Mouse (Mus musculus) stomach, postnatal 0 days (tissue): ENCODE data around the gene Phf5a. TPM values are rescaled to one million over a fixed set of nuclear protein-coding genes. Genes with fewer than 3 reads are reported as not detected.

Experiments
- ATAC-seq: fragments of 200-750 bp; cut with Nextera tagmentation; 2 replicates; pipeline ENCODE4 v1.8.0; 2017; ENCODE audit not compliant: low FRiP score, low TSS enrichment
- DNase-seq: peaks from one replicate; pipeline ENCODE4 v3.0.0-alpha.2; 2016; ENCODE audit warnings: low spot score
- H3K27ac ChIP-seq: fragments of 300-500 bp; sonication (generic); replicated peaks from 2 replicates; pipeline ENCODE4 v1.5.1; 2014; ENCODE audit warnings: mild to moderate bottlenecking, control low read depth
- H3K27me3 ChIP-seq: fragments of 300-500 bp; sonication (generic); 2 replicates; pipeline ENCODE4 v1.6.1; 2014; ENCODE audit warnings: low read length; ENCODE audit not compliant: control insufficient read depth, insufficient read depth
- H3K36me3 ChIP-seq: fragments of 300-500 bp; sonication (generic); 2 replicates; pipeline ENCODE4 v1.6.1; 2014; ENCODE audit warnings: low read length, mixed read lengths; ENCODE audit not compliant: control insufficient read depth, insufficient read depth
- H3K4me1 ChIP-seq: fragments of 300-500 bp; sonication (generic); replicated peaks from 2 replicates; pipeline ENCODE4 v1.6.1; 2014; ENCODE audit warnings: antibody characterized with exemption; ENCODE audit not compliant: control insufficient read depth, insufficient read depth
- H3K4me2 ChIP-seq: fragments of 300-500 bp; sonication (generic); replicated peaks from 2 replicates; pipeline ENCODE4 v1.6.1; 2014; ENCODE audit warnings: low read depth, mild to moderate bottlenecking, control low read depth, moderate library complexity
- H3K4me3 ChIP-seq: fragments of 300-500 bp; sonication (generic); 2 replicates; pipeline ENCODE4 v1.5.1; 2014; ENCODE audit warnings: low read depth, low read length, control low read depth
- H3K9ac ChIP-seq: fragments of 300-500 bp; sonication (generic); 2 replicates; pipeline ENCODE4 v1.6.1; 2014; ENCODE audit warnings: mild to moderate bottlenecking, low read length, control low read depth, mixed read lengths
- H3K9me3 ChIP-seq: fragments of 300-500 bp; sonication (generic); 2 replicates; pipeline ENCODE4 v1.6.1; 2016; ENCODE audit warnings: low read length; ENCODE audit not compliant: control insufficient read depth
- CTCF ChIP-seq: IDR thresholded peaks from 2 replicates; pipeline ENCODE4 v1.5.1; 2016; ENCODE audit warnings: antibody characterized with exemption, low read depth, mild to moderate bottlenecking, moderate library complexity
- EP300 ChIP-seq: optimal IDR thresholded peaks from 2 replicates; pipeline ENCODE3; 2016; ENCODE audit warnings: antibody characterized with exemption
- WGBS: fragments of 180-500 bp; shearing (Covaris S2); extraction: QIAGEN DNeasy Blood & Tissue Kit; methylation state at CpG from one replicate; pipeline ENCODE4 v1.1.7; 2014; 5-methylcytosine and 5-hydroxymethylcytosine counted together
- polyA plus RNA-seq: library from polyadenylated mRNA; unstranded; fragments of >200 nt; fragmentation: Nextera tagmentation; extraction: Ambion mirVana; gene quantifications from 2 replicates; pipeline ENCODE4 v1.2.1, GENCODE M21; 2015

Gene Phf5a
- polyA plus RNA-seq, 1 experiment from 2014 or later, result 75.8 TPM

GRCm38 (mm10) chr15:81859330-81860255 lies 12.1 kb downstream of the Phf5a start:
- TF ChIP-seq EP300 (peak; percentile 79), CTCF (no peak)
- no peaks in the 10 kb centered on the region for H3K9me3 ChIP-seq
- DNase-seq (peak; percentile 89), ATAC-seq (peak; percentile 79)
- peak overlapping the region; percentile 94 for H3K9ac ChIP-seq
- 0 out of 2 replicates have a peak, but pooled peaks cover 4% of the 10 kb centered on the region for H3K36me3 ChIP-seq
- H3K4me1 ChIP-seq, result no peaks in the 10 kb centered on the region; the same call in 1 of the 2 replicates
- peak overlapping the region; percentile 60 for H3K4me2 ChIP-seq
- under 1% methylated on average over 39 of the region's 39 CpGs for WGBS
- H3K4me3 ChIP-seq, result peak overlapping the region; percentile 84
- H3K27ac ChIP-seq, result peak overlapping the region; percentile 98
- H3K27me3 ChIP-seq, result no peaks in the 10 kb centered on the region

DNA sequence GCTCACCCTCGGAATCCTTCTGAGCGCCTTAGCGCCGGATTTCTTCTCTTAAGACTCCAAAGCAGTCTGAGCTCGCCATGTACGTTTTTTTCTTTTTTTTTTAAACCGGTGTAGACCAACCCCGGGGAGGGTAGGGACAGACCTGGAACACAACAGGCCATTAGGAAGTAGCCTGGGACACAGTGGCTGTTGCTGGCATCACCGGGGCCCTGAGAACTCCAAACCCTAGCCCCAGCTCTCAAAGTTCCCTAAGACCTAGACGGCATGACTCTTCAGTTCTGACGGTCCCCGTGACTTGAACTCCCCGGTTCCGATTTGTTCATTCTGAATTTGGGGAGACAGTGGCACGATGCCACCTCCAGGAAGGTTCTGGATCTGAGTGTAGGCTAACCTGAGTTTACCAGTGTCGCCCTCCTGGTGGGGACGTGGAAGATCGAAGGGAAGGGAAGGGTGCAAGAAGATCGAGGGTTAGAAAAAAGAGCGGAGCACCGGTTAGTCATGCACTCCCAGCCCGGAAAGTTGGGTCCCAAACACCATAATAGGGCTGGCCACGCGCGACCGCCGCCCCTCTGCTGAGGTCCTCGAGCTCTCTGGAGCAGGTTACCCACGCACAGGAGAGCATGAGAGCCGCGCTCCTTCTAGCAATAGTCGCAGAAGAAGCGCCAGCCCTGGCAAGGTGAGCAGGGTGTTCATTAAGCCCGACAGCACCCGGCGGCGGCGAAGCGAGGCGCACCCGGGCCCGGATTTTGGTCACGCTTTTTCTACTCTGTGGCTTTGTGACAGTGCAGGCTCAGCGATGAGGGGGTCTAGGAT lies 13.0 kb downstream of the Phf5a start, which contains the start of gene Tob2:
Gene Tob2 (minus strand): TSS at position 280 of the 813 bp plus-strand sequence.
- peak within 1 kb of the TSS; percentile 98 for H3K27ac ChIP-seq
- H3K36me3 ChIP-seq, result no peaks in the 10 kb centered on the region
- H3K4me3 ChIP-seq, result peak within 1 kb of the TSS; percentile 84
- peak within 1 kb of the TSS; percentile 60 for H3K4me2 ChIP-seq
- H3K4me1 ChIP-seq, result no peaks in the 10 kb centered on the region; the same call in 1 of the 2 replicates
- peak; percentile 13 for ATAC-seq
- TF ChIP-seq EP300 (peak; percentile 49), CTCF (peak; percentile 43)
- no peaks in the 10 kb centered on the region for H3K27me3 ChIP-seq
- peak within 1 kb of the TSS; percentile 94 for H3K9ac ChIP-seq
- WGBS, result under 1% methylated on average over 44 of the region's 44 CpGs
- no peaks in the 10 kb centered on the region for H3K9me3 ChIP-seq
- peak; percentile 63 for DNase-seq

DNA sequence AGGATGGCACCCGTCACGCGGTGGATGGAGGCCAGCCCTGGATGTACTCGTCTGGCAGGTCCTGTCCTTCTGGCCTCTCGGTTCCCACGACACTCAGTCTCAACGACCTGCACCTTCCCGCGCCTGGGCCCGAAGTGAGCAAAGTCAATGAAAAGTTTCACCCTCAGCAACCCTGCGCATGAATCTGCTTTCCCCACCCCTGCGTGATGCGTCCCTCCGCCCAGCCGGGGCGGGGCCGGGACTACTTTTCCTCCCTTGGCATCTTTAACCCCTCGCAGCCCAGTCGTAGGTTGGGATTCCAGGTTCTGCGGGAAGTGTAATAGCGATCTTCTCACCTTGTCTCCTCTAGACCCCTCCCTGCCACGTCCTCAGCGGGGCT lies 13.6 kb downstream of the Phf5a start:
- no peaks in the 10 kb centered on the region for H3K36me3 ChIP-seq
- WGBS, result under 1% methylated on average over 23 of the region's 23 CpGs
- H3K27ac ChIP-seq, result peak overlapping the region; percentile 98
- H3K4me3 ChIP-seq, result peak overlapping the region; percentile 84
- no peaks in the 10 kb centered on the region for H3K9me3 ChIP-seq
- no peaks in the 10 kb centered on the region; the same call in 1 of the 2 replicates for H3K4me1 ChIP-seq
- H3K9ac ChIP-seq, result peak overlapping the region; percentile 94
- peak overlapping the region; percentile 60 for H3K4me2 ChIP-seq
- TF ChIP-seq EP300 (peak; percentile 91), CTCF (no peak)
- peak; percentile 19 for ATAC-seq
- H3K27me3 ChIP-seq, result no peaks in the 10 kb centered on the region
- DNase-seq, result peak; percentile 93

DNA sequence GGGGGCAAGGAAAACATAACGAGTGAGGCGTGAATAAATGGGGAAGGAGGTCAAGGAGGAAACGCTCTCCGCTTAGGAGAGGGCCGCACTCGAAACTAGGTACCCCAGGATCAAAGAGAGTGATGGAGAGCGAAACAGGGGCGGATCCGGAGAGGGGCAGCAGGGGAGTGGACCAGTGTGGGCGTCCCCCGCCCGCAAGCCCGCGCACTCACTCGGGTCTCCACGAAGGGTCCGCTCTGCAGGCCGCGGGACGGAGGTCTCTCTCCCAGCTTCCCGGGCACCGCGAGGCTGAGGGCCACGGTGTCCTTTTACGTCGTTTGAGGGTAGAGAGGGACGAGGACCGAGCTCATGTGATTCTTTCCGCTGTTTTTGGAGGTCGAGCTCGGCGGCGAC lies 14.0 kb downstream of the Phf5a start:
- Histone ChIP-seq H3K9me3 (no peaks in the 10 kb centered on the region), H3K4me1 (no peaks in the 10 kb centered on the region; the same call in 1 of the 2 replicates), H3K9ac (peak overlapping the region; percentile 94), H3K4me3 (peak overlapping the region; percentile 84), H3K4me2 (peak overlapping the region; percentile 60), H3K36me3 (no peaks in the 10 kb centered on the region), H3K27ac (peak overlapping the region; percentile 98), H3K27me3 (no peaks in the 10 kb centered on the region)
- TF ChIP-seq EP300 (no peak), CTCF (no peak)
- under 1% methylated on average over 33 of the region's 33 CpGs for whole genome bisulfite sequencing
- no peak for DNase-seq
- peak; percentile 5; the same call in 1 of the 2 replicates for ATAC-seq

DNA sequence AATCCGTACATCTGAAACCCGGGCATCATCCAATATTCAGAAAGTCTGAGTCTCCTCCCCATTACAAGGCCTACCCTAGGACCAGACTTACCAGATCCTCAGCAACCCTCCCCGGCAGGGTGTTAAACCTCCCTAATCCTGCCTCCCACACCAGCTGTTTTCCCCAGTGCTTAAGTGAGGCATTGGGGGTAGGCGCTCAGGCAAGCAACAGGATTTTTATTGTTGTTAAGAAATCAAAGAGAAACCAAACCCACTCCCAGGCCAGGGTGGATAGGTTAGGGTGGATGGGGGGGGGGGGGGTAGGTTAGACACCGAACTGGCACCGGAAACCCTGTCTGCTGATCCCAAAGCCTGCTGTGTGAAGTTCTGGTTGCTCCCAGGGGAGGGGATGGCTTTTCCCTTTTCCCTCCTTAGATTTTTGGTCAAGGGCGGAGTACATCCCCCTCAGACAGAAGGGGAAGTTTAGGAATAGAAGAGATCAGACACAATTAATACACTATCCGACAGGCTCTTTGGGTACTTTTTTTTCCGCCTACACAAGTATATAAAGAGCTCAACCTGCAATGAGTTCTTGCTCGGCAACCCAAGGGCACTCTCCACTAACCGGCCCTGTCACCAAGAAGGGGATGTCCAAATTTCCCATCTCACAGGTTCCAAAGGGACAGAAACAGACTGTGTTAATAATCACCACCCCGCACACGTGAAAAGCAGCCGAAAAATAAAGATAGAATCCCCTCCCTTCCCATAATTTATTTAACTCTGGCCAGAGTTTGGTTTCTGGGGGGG lies 14.6 kb downstream of the Phf5a start:
- Histone ChIP-seq H3K36me3 (no peaks in the 10 kb centered on the region), H3K9me3 (no peaks in the 10 kb centered on the region), H3K27me3 (no peaks in the 10 kb centered on the region), H3K9ac (peak overlapping the region; percentile 94), H3K4me2 (peak overlapping the region; percentile 60), H3K4me3 (peak overlapping the region; percentile 84), H3K27ac (peak overlapping the region; percentile 98), H3K4me1 (no peaks in the 10 kb centered on the region; the same call in 1 of the 2 replicates)
- DNase-seq, result no peak
- no peak for TF ChIP-seq EP300
- TF ChIP-seq CTCF, result no peak
- no peak for ATAC-seq
- WGBS, result 1% methylated on average over 14 of the region's 14 CpGs
